Mouse (Mus musculus) lung, postnatal 36 days (tissue): ENCODE measurements around the gene Slc9a9.

Experiments used
- DNase-seq: peaks from one replicate; pipeline ENCODE4 v3.0.0; 2022; ENCODE audit warnings: mixed read lengths

The Slc9a9 gene

DNA sequence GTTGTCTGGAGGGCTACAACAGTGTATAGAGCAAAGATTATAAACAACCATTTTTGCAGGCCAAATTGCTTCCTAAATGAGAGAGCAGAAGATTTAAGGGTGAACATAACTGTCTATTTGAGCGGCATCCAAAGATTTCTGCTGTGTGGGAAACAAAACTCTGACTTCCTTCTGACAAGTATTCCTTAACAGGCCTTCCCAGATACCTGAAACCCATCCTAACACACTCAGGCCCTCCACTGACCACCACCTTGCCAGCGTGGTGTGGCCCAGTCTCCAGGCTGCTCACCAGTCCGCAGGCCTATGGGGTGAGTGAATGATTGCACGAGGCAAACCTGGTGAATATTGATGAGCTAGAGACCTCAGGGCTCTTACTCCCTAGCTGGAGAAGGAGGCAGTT is 557.3 kb downstream of the Slc9a9 start:
- DNase-seq = no peak

DNA sequence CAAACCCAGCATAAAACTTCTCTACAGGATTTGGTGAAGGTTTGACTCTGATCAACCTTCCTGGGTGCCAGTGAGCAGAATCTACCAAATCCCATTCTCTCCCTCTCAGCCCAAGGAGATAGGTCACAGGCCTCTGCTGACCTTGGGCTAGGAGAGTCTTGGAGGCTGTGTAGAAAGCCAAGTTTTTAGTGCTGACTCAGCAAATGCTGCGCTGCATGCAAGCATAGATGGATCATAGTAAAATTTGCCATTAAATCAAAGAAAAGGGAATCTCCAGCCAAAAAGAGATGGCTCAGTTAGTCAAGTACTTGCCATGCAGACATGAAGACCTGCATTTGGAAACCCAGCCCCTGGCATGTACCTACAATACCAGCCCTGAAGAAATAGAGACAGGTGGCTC is 558.4 kb downstream of the Slc9a9 start:
- no peak for DNase-seq

DNA sequence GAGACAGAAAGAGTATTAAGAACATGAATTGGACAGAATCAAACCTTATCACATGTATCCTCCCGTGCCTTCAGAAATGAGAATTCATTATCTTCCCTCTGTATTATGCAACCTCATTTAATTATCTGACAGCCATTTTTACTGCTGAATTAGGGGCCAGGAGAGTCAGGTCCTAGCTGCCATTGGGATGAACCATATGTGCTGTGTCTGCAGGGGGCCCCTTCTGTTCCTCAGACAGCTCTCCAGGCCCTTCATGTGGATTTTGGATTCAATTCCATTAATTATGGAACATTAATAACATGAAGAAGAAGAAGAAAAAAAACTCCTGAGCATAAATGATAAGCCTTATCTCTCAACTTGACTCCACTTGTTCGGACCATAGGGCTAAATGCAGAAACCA is 559.4 kb downstream of the Slc9a9 start:
- DNase-seq = no peak

DNA sequence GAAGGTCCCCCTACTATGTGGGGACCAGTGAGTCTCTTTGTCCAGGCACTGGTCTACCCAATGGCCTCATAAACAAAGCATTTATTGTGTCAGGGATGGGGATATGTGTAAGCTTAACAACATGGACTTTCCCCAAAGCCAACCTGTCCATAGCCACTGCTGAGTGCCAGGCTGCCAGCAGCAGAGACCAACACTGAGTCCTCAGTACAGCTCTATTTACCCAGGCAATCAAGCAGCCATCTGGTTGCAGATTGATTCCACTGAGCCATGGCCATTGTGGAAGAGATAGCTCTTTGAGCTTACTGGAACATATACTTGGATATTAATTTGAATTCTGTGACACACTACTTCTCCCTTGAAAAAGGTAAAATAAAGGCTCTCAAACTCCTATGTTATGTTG is 570.2 kb downstream of the Slc9a9 start:
- DNase-seq = no peak

DNA sequence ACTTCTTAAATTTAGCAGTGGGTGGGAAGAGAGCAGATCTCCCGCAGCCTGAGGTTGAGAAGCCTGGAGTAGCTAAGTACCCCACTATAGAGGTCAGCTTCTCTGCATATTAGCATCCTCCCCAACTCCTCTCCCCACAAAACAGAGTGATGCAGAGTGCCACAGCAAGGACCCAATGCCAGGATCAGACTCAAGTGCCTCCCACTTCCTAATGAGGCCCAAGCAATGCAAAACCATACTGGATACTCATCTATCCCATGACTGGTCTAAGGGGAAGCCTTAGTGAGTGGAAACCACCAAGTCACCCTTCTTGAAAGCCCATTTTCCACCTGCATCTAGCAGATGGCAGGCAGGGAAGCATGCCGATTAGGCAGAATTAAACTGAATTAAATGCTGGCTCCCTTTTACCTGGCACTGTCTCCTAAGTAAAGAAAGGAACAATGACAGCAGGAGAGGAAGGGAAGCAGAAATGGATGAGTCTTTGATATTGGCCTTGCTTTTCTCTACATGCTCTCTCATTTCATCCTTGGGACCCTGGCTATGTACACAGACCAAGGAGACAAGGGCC is 573.0 kb downstream of the Slc9a9 start:
- no peak for DNase-seq

DNA sequence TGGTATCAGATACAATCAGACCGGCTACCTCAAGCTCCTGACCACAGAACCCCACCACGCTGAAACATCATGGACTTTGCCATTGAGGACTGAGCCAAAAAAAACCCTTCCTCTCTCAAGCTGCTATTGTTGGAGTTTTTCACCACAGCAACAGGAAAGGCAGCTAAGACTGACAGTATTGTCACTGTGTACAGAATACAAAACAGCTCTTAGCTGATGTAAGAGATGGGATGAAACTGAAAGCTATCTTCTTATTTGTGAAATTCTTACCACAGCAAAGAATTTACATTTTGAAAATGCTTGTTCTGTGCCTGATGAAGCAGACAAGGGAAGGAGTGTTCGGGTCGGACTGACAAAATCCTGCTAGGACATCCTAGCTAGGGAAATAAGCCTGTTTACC is 584.5 kb downstream of the Slc9a9 start:
- DNase-seq = no peak

DNA sequence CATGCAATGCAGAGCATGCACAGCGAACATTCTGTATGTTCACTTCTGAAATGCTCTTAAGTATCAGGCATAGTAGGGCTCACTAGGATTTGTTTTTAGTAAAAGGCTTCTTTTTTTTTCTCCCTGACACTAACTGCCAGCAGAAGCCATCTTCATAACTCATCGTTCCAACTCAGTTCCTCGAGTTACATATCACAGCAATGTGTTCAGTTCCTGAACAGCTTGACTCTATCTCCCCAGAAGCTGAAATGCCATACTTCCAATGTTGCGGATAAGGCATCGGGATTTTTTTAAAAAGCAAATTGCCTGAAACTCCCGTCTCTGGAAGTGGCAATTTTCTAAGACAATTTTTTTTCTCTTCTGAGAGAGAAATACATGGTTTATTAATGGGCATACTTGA is 586.1 kb downstream of the Slc9a9 start:
- no peak for DNase-seq

DNA sequence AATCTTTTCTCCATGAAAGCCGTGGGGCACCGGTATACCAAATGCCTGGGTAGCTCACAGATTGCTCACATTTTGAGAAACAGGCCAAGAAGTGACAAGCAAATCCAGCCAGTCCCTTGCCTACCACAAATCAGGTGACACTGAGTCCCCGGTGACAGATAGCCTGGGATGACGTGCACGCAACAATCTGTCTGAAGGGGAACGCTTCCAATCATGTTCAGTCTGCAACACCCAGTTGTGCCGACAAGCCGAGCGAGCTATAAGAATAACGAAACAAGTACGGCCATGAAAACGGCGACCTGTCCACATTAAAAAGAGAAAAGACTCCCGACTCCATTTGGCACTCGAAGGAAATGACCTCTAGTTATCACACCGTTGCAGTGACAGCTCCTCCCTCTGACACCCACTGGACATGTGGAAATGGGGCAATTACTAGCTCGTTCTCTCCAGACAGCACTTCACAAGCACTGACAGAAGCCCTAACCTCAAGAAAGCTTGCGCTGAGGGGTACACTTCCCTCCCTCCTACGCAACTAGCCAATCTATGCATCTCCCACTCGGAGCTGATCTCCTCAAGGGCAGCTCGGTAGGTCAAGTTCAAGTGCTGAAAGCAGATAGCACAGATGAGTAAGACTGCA is 587.1 kb downstream of the Slc9a9 start:
- no peak for DNase-seq

DNA sequence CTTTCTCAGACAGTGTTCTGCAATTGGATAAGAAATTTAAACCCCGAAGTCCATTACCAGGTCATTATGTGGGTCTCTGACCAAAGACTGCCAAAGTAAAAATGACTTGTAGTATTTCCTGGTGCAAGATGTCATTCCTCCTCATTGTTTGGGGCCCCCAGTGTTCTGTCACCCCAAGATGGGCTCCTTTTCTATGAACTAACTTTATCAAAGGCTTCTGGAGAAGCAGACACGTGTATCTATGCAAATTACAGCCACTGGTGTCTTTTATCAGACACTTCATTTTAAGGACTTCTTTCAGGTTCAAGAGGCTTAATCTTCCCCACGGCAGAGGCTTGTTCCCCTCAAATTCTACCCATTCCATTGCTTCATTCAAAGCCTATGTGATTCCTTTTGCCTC is 593.1 kb downstream of the Slc9a9 start:
- DNase-seq = no peak

DNA sequence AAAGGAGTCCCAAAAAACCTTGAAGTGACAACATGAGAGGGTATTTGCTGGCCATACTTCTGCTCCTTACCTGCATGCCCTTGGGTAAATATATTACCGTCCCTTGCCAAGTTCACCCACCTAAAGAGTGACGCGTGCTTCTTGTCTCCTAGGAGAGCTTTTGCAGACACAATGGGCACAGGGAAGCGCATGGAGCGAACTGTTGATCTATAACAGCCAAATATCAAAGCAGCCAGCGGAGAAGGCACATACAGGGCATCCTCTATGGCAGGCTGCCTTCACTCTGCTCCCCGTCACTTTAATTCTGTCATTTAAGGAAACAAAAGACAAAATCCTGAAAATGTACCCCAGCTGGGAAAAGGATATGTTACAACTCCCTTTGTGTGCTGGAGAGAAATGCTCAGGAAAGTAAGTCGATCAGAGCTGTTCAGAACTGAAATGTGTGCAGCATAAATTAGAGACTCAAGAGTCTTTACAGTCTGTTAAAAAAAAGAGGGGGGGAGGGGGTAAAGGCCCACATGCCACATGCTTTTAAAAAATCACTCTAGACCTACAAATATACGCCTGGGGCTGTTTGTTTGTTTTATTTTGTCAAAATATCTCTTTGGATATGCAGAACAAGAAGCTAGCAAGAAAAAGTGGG is 594.3 kb downstream of the Slc9a9 start:
- no peak for DNase-seq

DNA sequence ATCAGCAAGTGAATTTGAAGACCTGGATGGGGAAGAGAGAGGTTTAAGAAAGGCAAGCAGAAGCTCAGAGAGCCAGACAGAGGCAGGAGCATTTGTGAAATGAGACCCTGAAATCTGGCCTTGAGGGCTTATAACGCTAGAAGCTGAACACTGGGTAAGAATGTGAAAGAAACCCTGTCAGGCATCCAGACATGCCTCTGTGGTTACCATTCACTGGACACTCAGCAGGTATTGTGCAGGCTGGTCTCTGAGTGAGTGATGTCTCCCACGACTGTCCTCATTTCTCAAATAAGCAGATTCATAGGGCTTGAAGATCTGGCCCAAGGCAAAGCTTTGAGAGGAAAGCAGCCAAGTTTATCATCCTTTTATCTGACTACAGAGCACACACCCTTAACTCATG is 596.5 kb downstream of the Slc9a9 start:
- DNase-seq = no peak

DNA sequence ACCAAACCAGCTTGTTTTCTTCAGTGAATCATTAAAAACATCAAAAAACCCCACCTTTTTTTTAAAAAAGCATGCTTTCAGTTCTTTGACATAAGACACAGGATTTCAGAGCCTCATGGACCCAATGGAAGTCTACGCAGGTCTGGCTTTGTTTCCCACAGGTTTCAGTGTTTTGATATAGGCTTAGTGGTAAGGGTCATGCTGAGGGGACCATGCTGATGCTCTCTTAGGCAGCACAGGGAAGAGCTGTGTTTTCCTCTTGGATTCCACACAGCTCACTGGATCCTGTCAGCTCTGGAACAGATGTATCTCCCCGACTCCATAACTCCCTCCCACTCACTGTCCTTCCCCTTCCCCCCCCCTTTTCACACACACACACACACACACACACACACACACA is 597.2 kb downstream of the Slc9a9 start:
- no peak for DNase-seq

DNA sequence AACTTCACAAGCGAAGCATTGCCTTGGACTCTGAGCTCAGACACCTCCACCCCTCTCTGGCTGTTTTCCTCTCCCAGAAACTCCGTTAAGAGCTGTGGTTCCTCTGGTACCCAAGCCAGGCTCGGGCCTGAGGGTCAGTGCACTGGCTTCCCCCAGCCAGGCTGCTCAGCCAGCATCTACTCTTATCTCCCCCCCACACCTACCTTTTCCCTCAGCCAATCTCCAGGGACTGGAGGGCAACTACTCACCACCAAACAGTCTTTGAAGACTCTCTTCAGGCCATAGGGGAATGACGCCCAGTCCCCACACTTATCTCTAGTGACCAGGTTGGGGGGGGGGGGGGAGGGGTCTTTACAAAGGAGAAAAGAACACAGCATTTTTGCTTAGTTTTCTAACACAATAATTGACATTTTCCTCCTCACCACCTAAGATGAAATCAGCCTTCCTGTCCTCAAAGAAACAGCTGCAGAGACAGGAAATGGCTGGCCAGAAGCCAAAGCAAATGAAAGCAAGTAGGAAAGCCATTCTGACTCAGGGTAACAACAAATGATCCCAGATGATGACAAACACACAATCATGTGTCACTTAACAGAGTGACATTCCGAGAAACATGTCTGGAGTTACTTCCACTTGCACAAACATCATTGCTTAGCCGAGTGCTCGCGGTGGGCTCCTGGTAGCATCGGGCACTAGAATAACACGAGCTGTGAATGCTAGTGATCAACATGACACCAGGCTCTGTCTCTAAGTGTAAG is 610.1 kb downstream of the Slc9a9 start:
- DNase-seq = peak; percentile 66
